Mouse (Mus musculus) limb, embryonic 11.5 days (tissue): ENCODE results near the gene Tmem158. TPM values are rescaled to one million over a fixed set of nuclear protein-coding genes. Genes with fewer than 3 reads are reported as not detected.

Source experiments
- ATAC-seq: fragments of 200-750 bp; cut with Nextera tagmentation; 2 replicates; pipeline ENCODE4 v1.8.0; 2017; ENCODE audit warnings: low read depth; ENCODE audit not compliant: insufficient number of reproducible peaks, low FRiP score, low TSS enrichment
- DNase-seq: peaks from one replicate; pipeline ENCODE4 v3.0.0-alpha.2; 2015; ENCODE audit warnings: low spot score
- H3K27ac ChIP-seq: fragments of 300-500 bp; sonication (generic); replicated peaks from 2 replicates; pipeline ENCODE4 v1.5.1; 2014; ENCODE audit warnings: low read depth, mild to moderate bottlenecking, low read length
- H3K27me3 ChIP-seq: fragments of 300-500 bp; sonication (generic); 2 replicates; pipeline ENCODE4 v1.6.1; 2014; ENCODE audit warnings: mild to moderate bottlenecking, low read length, mixed read lengths; ENCODE audit not compliant: control insufficient read depth, insufficient read depth
- H3K36me3 ChIP-seq: fragments of 300-500 bp; sonication (generic); 2 replicates; pipeline ENCODE4 v1.6.1; 2014; ENCODE audit warnings: mild to moderate bottlenecking, low read length, moderate library complexity, mixed read lengths; ENCODE audit not compliant: control insufficient read depth, insufficient read depth
- H3K4me1 ChIP-seq: fragments of 300-500 bp; sonication (generic); 2 replicates; pipeline ENCODE4 v1.6.1; 2014; ENCODE audit warnings: low read length, mixed read lengths; ENCODE audit not compliant: control insufficient read depth, insufficient read depth
- H3K4me2 ChIP-seq: fragments of 300-500 bp; sonication (generic); 2 replicates; pipeline ENCODE4 v1.6.1; 2014; ENCODE audit warnings: low read depth, mild to moderate bottlenecking, moderate library complexity; ENCODE audit not compliant: severe bottlenecking
- H3K4me3 ChIP-seq: fragments of 300-500 bp; sonication (generic); 2 replicates; pipeline ENCODE4 v1.5.1; 2014; ENCODE audit warnings: low read depth, low read length
- H3K9ac ChIP-seq: fragments of 300-500 bp; sonication (generic); 2 replicates; pipeline ENCODE4 v1.6.1; 2014; ENCODE audit warnings: mild to moderate bottlenecking, low read length
- H3K9me3 ChIP-seq: fragments of 300-500 bp; sonication (generic); 2 replicates; pipeline ENCODE4 v1.6.1; 2016; ENCODE audit warnings: low read length; ENCODE audit not compliant: control insufficient read depth
- WGBS: fragments of 180-500 bp; shearing (Covaris S2); extraction: QIAGEN DNeasy Blood & Tissue Kit; methylation state at CpG from one replicate; pipeline ENCODE4 v1.1.7; 2014; 5-methylcytosine and 5-hydroxymethylcytosine counted together
- polyA plus RNA-seq: library from polyadenylated mRNA; unstranded; fragments of >200 nt; fragmentation: Nextera tagmentation; extraction: Ambion mirVana; gene quantifications from 2 replicates; pipeline ENCODE4 v1.2.1, GENCODE M21; 2014

Tmem158 gene
- polyA plus RNA-seq, 1 experiment from 2014 or later = 4.4 TPM

DNA sequence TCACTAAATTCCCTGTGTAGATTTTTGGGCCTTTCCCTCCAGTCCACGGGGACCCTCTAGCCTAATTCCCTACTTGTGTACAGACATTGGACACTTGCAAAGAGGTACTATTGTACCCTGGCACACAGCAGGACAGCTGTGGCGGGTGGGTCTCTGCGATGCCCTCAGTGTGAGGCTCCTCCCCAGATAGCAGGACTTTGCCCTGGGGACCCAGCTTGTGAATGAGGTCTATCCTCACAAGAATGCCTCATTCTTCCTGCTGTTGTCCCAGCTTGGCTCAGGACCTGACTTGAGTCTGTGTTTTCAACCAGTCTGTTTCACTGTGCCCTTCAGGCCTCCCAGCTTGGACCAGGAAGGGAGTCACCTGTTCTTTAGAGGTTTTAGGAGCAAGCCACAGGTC lies 27.8 kb upstream of the Tmem158 start:
- Histone ChIP-seq H3K27me3 (no peaks in the 10 kb centered on the region), H3K4me2 (no peak overlapping the region), H3K4me3 (no peak overlapping the region), H3K9me3 (no peaks in the 10 kb centered on the region), H3K36me3 (no peaks in the 10 kb centered on the region), H3K9ac (no peak overlapping the region), H3K27ac (no peak overlapping the region), H3K4me1 (no peaks in the 10 kb centered on the region)
- ATAC-seq (no peak), DNase-seq (no peak)
- 79% methylated on average over 3 of the region's 3 CpGs for WGBS

DNA sequence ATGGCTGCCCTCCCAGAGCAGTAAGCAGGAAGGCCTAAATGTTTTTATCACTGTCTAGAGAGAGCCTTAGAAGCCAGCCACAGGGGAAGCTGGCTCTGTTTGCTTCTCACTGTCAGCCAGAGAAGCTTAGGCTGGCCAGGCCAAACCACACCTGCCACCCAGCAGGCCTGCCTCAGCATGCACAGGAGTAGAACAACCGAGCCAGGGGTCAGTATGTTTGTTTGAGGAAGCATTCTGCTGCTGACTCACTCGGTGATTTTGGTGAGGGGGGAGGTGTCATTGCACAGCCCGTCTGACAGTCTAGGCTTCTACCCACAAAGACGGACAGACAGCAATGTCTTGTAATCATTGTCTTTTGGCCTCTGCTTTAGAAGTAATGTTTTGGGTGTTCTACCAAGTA lies 25.1 kb upstream of the Tmem158 start:
- ATAC-seq (no peak), DNase-seq (no peak)
- H3K4me2 ChIP-seq = no peak overlapping the region
- H3K9me3 ChIP-seq = no peaks in the 10 kb centered on the region
- H3K9ac ChIP-seq = no peak overlapping the region
- no peak overlapping the region for H3K27ac ChIP-seq
- no peak overlapping the region for H3K4me3 ChIP-seq
- H3K36me3 ChIP-seq = no peaks in the 10 kb centered on the region
- no peaks in the 10 kb centered on the region for H3K4me1 ChIP-seq
- H3K27me3 ChIP-seq = no peaks in the 10 kb centered on the region
- 46% methylated on average over 4 of the region's 4 CpGs for WGBS

DNA sequence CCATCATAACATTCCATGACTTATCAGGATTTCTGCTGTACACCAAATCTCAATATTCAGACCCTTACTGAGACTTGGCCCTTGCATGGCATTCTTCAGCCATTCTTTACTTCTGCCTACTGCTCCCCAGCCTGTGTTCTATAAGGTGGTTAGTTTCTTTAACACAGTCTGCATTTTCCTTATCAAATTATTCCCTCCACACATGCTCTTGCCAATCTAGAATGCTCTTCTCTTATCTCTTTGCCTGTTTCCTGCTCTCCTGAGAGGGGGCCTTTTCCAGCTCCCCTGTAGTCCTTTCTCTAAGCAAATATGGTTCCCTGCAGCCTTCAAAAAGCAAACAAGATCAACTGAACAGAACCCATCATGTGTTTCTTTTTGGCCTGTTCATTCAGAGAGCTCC lies 20.2 kb upstream of the Tmem158 start:
- Histone ChIP-seq H3K4me3 (no peak overlapping the region), H3K36me3 (no peaks in the 10 kb centered on the region), H3K27me3 (no peaks in the 10 kb centered on the region), H3K27ac (no peak overlapping the region), H3K4me2 (no peak overlapping the region), H3K4me1 (no peaks in the 10 kb centered on the region), H3K9ac (no peak overlapping the region), H3K9me3 (no peaks in the 10 kb centered on the region)
- DNase-seq (no peak), ATAC-seq (no peak)

DNA sequence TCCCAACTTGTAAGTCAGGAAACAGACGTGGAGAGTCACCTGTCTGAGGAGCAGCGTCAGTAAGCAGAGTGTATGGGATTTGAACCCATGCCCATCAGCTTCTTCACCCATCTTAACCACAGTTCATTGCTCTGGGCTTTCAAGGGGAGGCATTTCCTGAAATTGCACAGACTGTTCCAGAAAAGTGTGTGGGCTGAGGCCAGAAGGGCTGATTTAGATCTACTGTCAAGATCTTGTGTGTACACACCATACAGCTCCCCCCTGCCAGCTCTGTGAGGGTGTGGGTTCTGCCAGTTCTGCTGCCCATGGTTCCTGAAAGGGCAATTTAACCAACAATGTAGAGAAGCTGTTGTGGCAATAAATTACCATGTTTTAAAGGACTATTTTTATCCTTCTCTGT lies 17.4 kb upstream of the Tmem158 start:
- H3K27me3 ChIP-seq = no peaks in the 10 kb centered on the region
- H3K4me2 ChIP-seq = no peak overlapping the region
- H3K4me3 ChIP-seq = no peak overlapping the region
- H3K9me3 ChIP-seq = no peaks in the 10 kb centered on the region
- ATAC-seq (no peak), DNase-seq (no peak)
- H3K27ac ChIP-seq = no peak overlapping the region
- H3K36me3 ChIP-seq = no peaks in the 10 kb centered on the region
- 75% methylated on average over 2 of the region's 2 CpGs for WGBS
- H3K9ac ChIP-seq = no peak overlapping the region
- no peaks in the 10 kb centered on the region for H3K4me1 ChIP-seq

DNA sequence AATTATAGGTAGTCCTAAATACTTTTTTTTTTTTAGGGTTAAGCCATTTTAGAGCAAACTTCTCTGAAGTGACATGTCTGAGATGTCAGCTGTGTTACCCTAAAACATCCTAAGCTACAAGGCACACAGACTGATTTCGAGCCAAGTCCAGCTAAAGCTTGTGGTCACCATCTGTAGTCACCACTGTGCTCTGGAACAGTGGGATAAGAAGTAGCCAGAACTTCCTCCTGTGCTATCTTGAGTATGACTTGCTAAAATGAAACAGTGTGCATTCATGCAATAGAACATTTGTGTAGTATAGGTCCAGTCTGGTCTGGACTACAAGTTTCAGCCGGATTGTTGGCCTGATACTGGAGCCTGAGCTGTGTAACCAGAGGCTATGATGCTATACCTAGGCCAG lies 14.8 kb upstream of the Tmem158 start:
- H3K9me3 ChIP-seq = no peaks in the 10 kb centered on the region
- 88% methylated on average over 2 of the region's 2 CpGs for WGBS
- H3K9ac ChIP-seq = no peak overlapping the region
- no peak overlapping the region for H3K4me2 ChIP-seq
- no peaks in the 10 kb centered on the region for H3K27me3 ChIP-seq
- H3K4me1 ChIP-seq = no peaks in the 10 kb centered on the region
- ATAC-seq (no peak), DNase-seq (no peak)
- no peak overlapping the region for H3K27ac ChIP-seq
- H3K4me3 ChIP-seq = no peak overlapping the region
- H3K36me3 ChIP-seq = no peaks in the 10 kb centered on the region

DNA sequence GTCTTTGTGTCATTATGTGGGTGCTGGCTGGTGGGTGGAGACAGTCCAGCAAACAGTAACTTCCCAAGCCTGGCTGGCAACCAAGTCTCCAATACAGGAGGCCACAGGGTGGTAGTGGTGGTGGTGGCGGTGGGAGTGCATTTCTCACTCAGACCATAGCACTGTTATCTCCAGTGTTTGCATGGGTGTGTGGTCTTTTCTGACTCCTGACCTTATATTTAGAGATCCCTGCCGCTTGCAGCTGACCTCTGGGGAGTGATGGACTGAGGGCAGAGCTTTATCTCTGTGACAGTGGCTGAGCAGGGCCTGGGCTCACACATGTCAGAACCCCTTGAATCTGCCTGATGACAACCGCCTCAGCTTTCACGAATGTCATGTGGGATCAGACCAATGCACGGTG lies 14.1 kb upstream of the Tmem158 start:
- no peak overlapping the region for H3K4me3 ChIP-seq
- ATAC-seq = no peak
- H3K27ac ChIP-seq = no peak overlapping the region
- DNase-seq = no peak
- no peaks in the 10 kb centered on the region for H3K4me1 ChIP-seq
- H3K9ac ChIP-seq = no peak overlapping the region
- 82% methylated on average over 5 of the region's 5 CpGs for WGBS
- H3K27me3 ChIP-seq = no peaks in the 10 kb centered on the region
- no peaks in the 10 kb centered on the region for H3K36me3 ChIP-seq
- H3K4me2 ChIP-seq = no peak overlapping the region
- no peaks in the 10 kb centered on the region for H3K9me3 ChIP-seq

DNA sequence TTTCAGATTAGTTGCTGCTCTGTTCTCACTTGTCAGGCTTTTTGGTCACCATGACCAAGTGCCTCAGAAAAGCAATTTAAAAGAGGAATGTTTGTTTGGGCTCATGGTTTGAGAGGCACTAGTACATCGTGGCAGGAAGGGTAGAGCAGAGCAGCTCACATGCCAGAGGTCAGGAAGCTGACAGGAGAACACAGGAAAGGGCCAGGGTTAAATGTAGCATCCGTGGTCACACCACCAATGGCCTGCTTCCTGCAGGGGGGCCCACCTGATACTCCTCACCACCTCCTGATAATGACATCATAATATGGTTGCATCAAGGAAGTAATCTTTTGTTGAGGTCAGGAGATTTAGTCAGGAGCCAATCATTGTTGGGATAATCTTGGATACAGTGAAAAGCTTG lies 13.3 kb upstream of the Tmem158 start:
- Histone ChIP-seq H3K9ac (no peak overlapping the region), H3K4me1 (no peaks in the 10 kb centered on the region), H3K27me3 (no peaks in the 10 kb centered on the region), H3K4me2 (no peak overlapping the region), H3K4me3 (no peak overlapping the region), H3K36me3 (no peaks in the 10 kb centered on the region), H3K27ac (no peak overlapping the region), H3K9me3 (no peaks in the 10 kb centered on the region)
- ATAC-seq (no peak), DNase-seq (no peak)
- 60% methylated on average over 2 of the region's 2 CpGs for WGBS

DNA sequence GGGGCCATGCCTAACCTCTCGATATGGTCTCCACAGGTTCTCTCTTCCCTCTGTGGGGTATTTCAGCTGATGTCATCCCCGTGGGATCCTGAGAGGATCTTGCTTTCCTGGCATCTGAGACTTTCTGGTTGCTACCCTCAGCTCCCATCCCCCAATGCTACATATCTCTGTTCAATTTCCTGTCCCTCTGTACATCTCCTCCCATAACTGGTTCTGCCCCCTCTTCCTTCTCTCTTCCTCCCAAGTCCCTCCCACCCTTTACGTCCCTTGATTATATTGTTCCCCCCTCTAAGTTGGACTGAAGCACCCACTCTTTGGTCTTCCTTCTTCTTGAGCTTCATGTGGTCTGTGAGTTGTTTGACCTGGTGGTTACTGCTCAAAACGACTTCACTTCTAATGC lies 11.0 kb upstream of the Tmem158 start:
- Histone ChIP-seq H3K4me1 (no peaks in the 10 kb centered on the region), H3K27ac (no peak overlapping the region), H3K9ac (no peak overlapping the region), H3K4me3 (no peak overlapping the region), H3K27me3 (no peaks in the 10 kb centered on the region), H3K36me3 (no peaks in the 10 kb centered on the region), H3K9me3 (no peaks in the 10 kb centered on the region), H3K4me2 (no peak overlapping the region)
- no peak for DNase-seq
- 79% methylated on average over 4 of the region's 4 CpGs for WGBS
- no peak for ATAC-seq

DNA sequence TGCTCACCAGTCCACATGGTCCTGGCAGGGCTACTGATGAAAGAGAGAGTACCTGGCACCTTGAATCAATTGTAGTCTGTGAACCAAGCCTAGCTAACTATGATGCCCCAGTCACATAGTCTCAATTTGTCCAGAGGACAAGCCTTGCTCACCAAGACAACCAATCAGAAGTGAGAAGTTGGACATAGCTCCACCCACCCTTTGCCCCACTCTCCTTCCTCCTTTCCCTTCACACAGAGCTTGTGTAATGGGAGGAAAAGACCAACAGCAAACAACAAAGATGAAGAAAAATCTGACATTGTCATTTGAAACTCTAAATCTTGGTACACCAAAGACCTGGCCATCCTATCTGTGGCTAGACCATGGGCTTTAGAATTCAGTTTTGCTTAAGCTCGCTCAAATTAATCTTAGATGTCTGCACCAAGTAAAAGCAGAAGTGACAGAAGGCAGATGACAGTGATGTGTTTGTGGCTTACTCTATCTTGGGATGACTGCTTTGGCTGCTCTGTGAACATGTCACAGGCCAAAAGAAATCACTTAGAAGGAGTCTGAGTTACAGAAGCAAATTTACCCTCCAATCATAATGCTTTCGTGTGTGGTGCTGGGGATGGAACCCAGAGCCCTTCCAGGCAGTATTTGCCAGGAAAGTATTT lies 9.5 kb upstream of the Tmem158 start:
- Histone ChIP-seq H3K27ac (no peak overlapping the region), H3K4me2 (no peak overlapping the region), H3K4me1 (no peaks in the 10 kb centered on the region), H3K9ac (no peak overlapping the region), H3K36me3 (no peaks in the 10 kb centered on the region), H3K4me3 (no peak overlapping the region), H3K9me3 (no peaks in the 10 kb centered on the region), H3K27me3 (no peaks in the 10 kb centered on the region)
- ATAC-seq = no peak
- no peak for DNase-seq
- WGBS = 98% methylated on average over 2 of the region's 2 CpGs
